In genomic region chr16:13025393-13025792, GRCm38 (mm10) we compare ENCODE assay signal across 9 mouse cellular contexts.
DNase-seq lines count a peak whose midpoint lies in the region; ATAC-seq lines count a peak whose summit lies in the region.
"Had no signal": no experiment of that assay in that cellular context is flagged by ENCODE, and none has a peak within 500 bp of the region (broad histone marks: within the 10 kb centered on the region; RNA-seq: fewer than 3 reads in every experiment).

No protein-coding gene starts in this region.

- no peak overlapping the region for H3K9ac ChIP-seq in hindbrain, embryonic 15.5 days
- H3K9ac ChIP-seq in hindbrain, embryonic 12.5 days: no peak overlapping the region
- H3K9ac ChIP-seq in forebrain, embryonic 15.5 days (replicated peaks): no peak overlapping the region
- H3K9ac ChIP-seq: neural tube, embryonic 12.5 days had no signal

- H3K9me3 ChIP-seq in hindbrain, embryonic 15.5 days: no peaks in the 10 kb centered on the region
- H3K9me3 ChIP-seq in hindbrain, embryonic 12.5 days (replicated peaks): no peaks in the 10 kb centered on the region
- no peaks in the 10 kb centered on the region for H3K9me3 ChIP-seq in forebrain, embryonic 15.5 days
- H3K9me3 ChIP-seq: neural tube, embryonic 12.5 days had no signal

- H3K27ac ChIP-seq in hindbrain, embryonic 15.5 days (replicated peaks): no peak overlapping the region
- no peak overlapping the region for H3K27ac ChIP-seq in hindbrain, embryonic 12.5 days
- H3K27ac ChIP-seq in forebrain, embryonic 15.5 days (replicated peaks): 0 out of 2 replicates have a peak overlapping the region, but pooled peaks have one; percentile 51
- H3K27ac ChIP-seq: neural tube, embryonic 12.5 days had no signal

- 32% methylated on average over 3 of the region's 3 CpGs for WGBS in hindbrain, embryonic 15.5 days
- 51% methylated on average over 3 of the region's 3 CpGs for WGBS in hindbrain, embryonic 12.5 days
- WGBS in forebrain, embryonic 15.5 days: 29% methylated on average over 3 of the region's 3 CpGs

- no peak overlapping the region for H3K4me2 ChIP-seq in hindbrain, embryonic 15.5 days
- no peak overlapping the region for H3K4me2 ChIP-seq in hindbrain, embryonic 12.5 days (replicated peaks)
- no peak overlapping the region for H3K4me2 ChIP-seq in forebrain, embryonic 15.5 days (replicated peaks)
- H3K4me2 ChIP-seq: neural tube, embryonic 12.5 days had no signal

- intact Hi-C loops in left cerebral cortex, postnatal 25 days (cut with DNase I): loop anchor here (10.0 kb wide), 2 partner anchors 341 to 1041 kb away; partner anchors contain the start of gene Shisa9

- H3K4me1 ChIP-seq in hindbrain, embryonic 15.5 days (replicated peaks): no peaks in the 10 kb centered on the region
- H3K4me1 ChIP-seq in hindbrain, embryonic 12.5 days: no peaks in the 10 kb centered on the region
- 0 out of 2 replicates have a peak, but pooled peaks cover 5% of the 10 kb centered on the region for H3K4me1 ChIP-seq in forebrain, embryonic 15.5 days
- H3K4me1 ChIP-seq: neural tube, embryonic 12.5 days had no signal

- H3K4me3 ChIP-seq in hindbrain, embryonic 15.5 days: no peak overlapping the region
- H3K4me3 ChIP-seq in hindbrain, embryonic 12.5 days: no peak overlapping the region
- H3K4me3 ChIP-seq in forebrain, embryonic 15.5 days: no peak overlapping the region
- H3K4me3 ChIP-seq: neural tube, embryonic 12.5 days had no signal

- H3K36me3 ChIP-seq in hindbrain, embryonic 15.5 days: no peaks in the 10 kb centered on the region
- no peaks in the 10 kb centered on the region for H3K36me3 ChIP-seq in hindbrain, embryonic 12.5 days
- H3K36me3 ChIP-seq in forebrain, embryonic 15.5 days: no peaks in the 10 kb centered on the region
- H3K36me3 ChIP-seq: neural tube, embryonic 12.5 days had no signal

- H3K27me3 ChIP-seq in hindbrain, embryonic 15.5 days: no peaks in the 10 kb centered on the region
- no peaks in the 10 kb centered on the region for H3K27me3 ChIP-seq in hindbrain, embryonic 12.5 days
- no peaks in the 10 kb centered on the region for H3K27me3 ChIP-seq in forebrain, embryonic 15.5 days
- H3K27me3 ChIP-seq: neural tube, embryonic 12.5 days had no signal

- peak; percentile 79; the same call in 1 of the 2 replicates for ATAC-seq in hindbrain, embryonic 15.5 days (ENCODE audit: low FRiP score, low read depth)
- ATAC-seq in hindbrain, embryonic 12.5 days (ENCODE audit: low FRiP score): no peak
- ATAC-seq in forebrain, embryonic 15.5 days (replicated peaks): peak; percentile 90

- DNase-seq in ES-CJ7 (ENCODE audit: low read depth, low spot score) (peak; percentile 25), MN1 (ENCODE audit: low spot score) (no peak)
- DNase-seq in left cerebral cortex, postnatal 25 days (ENCODE audit: low spot score in 2 of 2): peak; percentile 60 to 75
- no peak for DNase-seq in heart, adult 8-10 months (ENCODE audit: low spot score)
- DNase-seq in heart, postnatal 4 days: no peak

Comparison
In these comparisons a context has a peak if more than half of its experiments do, and no peak if none do; other contexts are left out.
1. DNase-seq: peak in ES-CJ7 (single experiment) and left cerebral cortex, postnatal 25 days (2 of 2); none in MN1 (single experiment), heart, adult 8-10 months (single experiment) and heart, postnatal 4 days (single experiment).